Mouse (Mus musculus) mature B cell (primary cell): Measurements from ENCODE around the gene Gucy2c.
"Not testable (repeated sequence)": the region's sequence is repeated elsewhere in the genome, so short reads cannot be mapped to it uniquely, and the experiment has no call there.

Experiments
- in situ Hi-C: fragments of 300-500 bp; cut with MboI; formaldehyde crosslinking; loops from 2 replicates; pipeline ENCODE4 v1.14.3; 2019

Gene Gucy2c

DNA sequence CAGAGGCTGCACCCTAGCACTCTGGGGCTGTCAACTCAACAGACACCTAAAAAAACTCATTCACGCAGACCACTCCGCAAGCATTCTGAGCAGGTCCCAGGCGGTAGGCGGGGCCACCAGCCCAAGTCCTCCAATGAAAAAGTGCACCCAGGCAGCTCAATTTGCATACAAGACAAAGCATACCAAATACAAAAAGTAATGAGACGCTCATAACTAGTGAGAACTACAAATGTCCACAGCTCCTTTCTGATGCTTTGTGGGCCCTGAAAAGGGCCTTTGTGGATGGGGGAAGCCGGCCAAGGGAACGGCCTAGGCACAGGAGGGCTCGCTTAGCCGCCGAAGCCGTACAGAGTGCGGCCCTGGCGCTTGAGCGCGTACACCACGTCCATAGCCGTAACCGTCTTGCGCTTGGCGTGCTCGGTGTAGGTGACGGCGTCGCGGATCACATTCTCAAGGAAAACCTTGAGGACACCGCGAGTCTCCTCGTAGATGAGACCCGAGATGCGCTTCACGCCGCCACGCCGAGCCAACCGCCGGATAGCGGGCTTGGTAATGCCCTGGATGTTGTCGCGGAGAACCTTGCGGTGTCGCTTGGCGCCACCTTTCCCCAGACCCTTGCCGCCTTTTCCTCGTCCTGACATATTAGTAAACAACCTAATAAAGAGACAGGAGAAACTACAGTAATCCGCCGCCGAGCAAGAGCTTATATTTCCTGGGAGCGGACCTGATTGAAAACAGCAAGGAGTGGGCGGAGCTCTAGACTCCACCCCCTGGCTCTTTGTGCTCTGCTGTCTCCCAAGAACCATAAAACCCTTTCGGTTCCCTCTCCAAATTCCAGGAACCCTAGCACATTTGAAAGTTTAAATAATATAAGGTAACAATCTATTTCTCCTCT is 22.4 kb upstream of the Gucy2c start, which contains the start of gene Hist4h4:
Hist4h4 (minus strand) TSS at position 677 of the 895 bp plus-strand sequence.
- in situ Hi-C loops, result no loop called here

GRCm38 (mm10) chr6:136803093-136803738 is 21.7 kb upstream of the Gucy2c start:
- in situ Hi-C loops, result no loop called here

DNA sequence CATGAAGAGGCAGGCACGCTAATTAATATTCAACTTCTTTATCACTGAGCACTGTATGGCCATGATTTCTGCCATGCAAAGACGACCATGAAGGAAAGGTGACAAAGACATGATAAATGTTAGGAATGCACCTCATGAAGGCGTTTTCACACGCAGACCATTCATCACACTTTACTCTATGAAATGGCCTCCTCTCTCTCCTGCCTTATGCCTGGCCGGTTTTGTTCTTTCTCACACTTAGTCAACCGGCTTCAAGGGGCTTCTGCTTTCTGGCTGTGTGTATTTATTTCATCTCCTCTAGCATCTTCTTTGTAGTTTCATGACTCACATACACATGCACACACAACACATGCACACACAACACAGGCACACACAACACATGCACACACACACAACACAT is 19.7 kb upstream of the Gucy2c start:
- in situ Hi-C loops, result no loop called here

GRCm38 (mm10) chr6:136800710-136801109 is 19.1 kb upstream of the Gucy2c start:
- in situ Hi-C loops, result no loop called here

GRCm38 (mm10) chr6:136797874-136798693 is 16.5 kb upstream of the Gucy2c start:
- in situ Hi-C loops, result not testable (repeated sequence)

GRCm38 (mm10) chr6:136795850-136796249 is 14.3 kb upstream of the Gucy2c start:
- in situ Hi-C loops, result no loop called here

- in situ Hi-C loops, result no loop called here
Measured at GRCm38 (mm10) chr6:136795110-136795509, 13.5 kb upstream of the Gucy2c start.

GRCm38 (mm10) chr6:136793831-136794525 is 12.4 kb upstream of the Gucy2c start:
- in situ Hi-C loops, result no loop called here

DNA sequence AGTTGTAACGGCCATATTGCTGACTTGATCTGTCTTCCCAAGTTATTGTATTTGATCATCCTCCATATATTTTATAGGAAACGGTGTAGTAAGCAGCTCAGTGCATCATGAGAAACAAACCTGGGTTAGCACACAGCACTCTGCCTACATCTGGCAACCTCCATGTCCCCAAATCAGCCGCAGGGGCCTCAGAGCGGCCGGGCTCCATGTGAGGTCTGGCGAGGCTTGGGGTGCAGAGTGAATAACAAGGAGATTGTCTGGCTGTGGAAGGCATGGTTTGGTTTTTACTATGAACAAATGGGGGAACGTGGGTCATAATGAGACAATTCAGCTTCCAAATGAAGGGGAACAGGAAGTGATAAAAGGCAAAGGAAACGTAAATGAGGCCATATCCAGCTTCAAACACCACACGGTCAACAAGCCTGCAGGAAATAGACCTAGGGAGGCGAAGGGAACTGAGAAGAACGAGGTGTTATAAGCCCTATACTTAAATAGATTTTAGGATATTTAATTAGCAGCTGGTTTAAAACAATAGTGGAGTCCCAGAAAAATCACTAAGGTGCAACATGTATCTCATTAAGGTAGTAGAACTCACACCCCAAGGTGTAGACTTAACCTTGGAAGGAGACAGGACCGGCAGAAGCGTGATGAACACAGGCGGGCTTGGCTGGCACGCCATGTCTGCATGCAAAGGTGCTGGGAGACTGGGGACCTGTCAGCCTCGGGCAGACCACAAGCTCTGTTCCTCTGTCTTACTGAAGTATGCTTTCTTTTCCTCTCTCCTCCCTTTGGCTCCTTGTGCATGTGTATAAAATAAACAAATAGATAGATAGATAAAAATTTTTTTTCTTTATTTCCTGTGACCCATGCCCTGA is 11.6 kb upstream of the Gucy2c start:
- in situ Hi-C loops, result no loop called here

- in situ Hi-C loops, result no loop called here
Measured at GRCm38 (mm10) chr6:136789391-136789971, 7.9 kb upstream of the Gucy2c start.

GRCm38 (mm10) chr6:136782761-136783160 is 1.2 kb upstream of the Gucy2c start:
- in situ Hi-C loops, result no loop called here

DNA sequence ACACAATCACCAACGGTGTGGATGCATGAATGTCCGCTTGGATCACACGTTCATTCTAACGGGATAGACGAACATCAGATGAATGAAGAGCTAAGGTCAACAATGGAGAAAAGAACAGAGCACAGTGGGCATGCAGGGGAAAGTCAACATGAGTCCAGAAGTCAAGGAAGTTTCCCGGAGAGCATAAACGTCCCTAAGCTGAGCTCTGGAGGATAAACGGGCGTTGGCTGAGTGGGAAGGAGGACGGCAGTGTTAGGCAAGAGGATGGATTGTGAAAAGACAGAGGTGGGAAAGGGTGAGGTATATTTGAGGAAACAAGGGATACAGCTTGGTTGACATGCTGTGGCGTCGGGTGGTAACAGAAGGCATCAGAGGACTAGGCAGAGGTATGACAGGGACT is 581 bp upstream of the Gucy2c start:
- in situ Hi-C loops, result no loop called here

DNA sequence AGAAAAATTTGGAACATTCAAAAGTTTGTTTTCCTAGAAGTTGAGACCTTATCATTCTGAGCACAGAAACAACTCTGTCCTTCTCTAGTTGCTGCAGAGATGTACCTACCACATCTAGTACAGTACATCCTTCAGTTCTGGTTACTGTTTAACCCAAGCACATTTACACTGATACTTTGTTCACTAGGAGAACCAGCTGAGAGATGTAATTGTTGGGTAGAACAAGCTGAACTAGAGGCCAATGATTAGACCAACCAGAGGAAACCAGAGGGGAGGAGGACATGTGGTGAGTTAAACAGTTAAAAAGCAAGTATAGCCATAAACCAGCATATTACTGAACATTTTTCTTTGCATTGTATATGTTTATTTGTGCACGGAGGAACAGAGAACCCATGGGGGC is 5.2 kb downstream of the Gucy2c start:
- in situ Hi-C loops, result no loop called here

DNA sequence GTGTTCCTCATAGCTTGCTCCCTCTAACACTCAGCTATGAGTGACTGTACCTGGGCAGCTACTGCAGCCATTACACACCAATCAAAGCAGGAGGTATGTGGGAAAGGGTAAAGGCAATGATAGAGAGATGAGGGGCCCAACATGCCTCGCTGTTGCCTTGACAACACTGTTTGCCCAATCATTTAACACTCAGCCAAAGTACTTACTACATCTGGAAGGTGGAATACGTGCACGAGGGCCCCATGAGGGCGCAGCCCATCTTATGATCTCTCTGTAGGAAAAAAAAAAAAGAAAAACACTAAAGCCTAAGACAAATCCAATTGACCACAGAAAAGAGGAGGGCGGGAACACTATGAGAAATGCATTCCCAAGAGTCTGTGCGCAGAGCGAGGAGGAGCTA is 11.7 kb downstream of the Gucy2c start:
- in situ Hi-C loops, result no loop called here

GRCm38 (mm10) chr6:136769143-136769542 is 12.4 kb downstream of the Gucy2c start:
- in situ Hi-C loops, result no loop called here

DNA sequence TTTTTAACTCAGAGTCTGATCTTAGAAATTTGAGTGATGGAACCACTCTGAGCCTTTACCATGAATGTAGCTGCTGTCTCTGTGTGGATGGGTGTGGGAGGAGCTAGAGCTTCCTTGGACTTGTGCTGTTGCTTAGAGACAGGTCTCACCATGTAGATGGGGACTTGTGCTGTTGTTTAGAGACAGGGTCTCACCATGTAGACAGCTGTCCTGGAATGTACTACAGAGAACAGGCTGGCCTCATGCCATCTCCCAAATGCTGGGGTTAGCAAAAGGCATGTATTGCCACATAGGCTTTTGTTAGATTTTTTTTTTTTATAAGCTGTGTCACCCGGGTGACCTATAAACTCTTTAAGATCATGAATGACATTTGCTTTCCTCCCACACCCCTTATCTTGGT is 17.7 kb downstream of the Gucy2c start:
- in situ Hi-C loops, result no loop called here

DNA sequence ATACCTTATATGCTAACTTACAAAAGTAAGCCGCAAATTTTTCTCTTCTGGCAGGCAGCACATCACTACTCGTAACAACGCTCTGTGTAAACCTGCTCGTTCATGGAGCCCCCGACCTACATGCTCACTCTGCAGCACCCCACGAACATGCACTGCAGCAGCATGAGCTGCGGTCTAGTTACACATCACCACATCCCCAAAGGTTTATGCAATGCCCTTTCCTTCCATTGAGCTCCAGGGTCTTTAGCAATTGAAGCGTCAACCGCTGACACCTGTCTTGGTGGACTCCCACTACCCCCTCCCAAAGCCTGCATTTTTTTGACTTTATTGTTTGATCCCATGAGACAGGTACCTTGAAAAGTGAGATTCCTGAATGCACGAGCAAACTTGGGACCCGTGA is 31.0 kb downstream of the Gucy2c start:
- in situ Hi-C loops, result no loop called here

DNA sequence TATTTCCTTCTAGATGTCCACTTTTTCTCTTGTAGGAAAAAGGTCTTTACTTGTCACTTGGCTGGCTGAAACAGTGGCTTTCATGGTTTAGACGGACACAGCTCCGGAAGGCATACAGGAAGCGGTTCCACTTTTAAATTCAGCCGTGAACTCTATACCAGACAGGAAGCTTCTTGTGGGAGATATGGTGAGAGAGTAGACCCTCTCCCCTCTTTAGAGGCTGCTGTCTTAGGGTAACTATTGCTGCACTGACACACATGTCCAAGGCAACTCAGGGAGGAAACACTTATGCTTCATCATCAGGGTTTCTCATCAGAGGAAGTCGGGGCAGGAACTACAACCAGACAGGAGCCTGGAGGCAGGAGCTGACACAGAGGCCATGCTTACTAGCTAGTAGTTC is 36.0 kb downstream of the Gucy2c start:
- in situ Hi-C loops, result no loop called here

- in situ Hi-C loops, result no loop called here
Measured at GRCm38 (mm10) chr6:136743729-136744128, 37.8 kb downstream of the Gucy2c start.

DNA sequence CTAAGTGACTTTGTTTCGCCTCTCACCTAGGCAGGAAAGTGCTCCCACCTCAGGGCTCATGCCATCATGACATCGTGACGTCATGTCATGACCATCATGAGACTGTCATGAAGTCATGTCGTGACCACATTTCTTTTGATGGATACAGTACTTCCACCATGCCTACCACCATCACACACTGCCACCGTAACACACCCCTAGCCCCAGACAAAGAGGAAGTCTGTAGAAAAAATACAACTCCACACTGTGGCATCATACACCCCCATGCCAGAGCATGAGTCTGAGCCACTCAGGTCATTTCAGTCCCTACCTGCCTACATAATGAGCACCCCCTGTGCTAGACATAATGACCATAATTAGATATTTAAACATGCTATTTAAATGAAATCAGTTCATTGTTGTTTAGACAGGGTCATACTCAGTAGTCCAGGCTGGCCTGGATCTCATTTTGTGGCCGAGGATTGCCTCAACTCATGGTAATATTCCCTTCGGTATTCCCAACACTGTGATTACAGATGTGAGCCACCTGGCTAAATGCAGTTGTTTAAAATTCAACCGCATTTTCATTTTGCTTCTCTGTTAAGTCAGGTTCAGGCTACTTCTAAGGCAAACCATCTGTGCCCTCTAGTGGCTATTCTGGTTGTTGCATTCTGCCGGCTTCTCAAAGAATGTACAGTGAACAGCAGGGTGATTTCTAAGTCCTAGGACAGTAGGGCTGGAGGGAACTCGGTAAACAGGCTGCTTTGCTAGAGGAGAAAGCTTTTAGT is 39.0 kb downstream of the Gucy2c start:
- in situ Hi-C loops, result no loop called here
